Mouse (Mus musculus) adrenal gland, postnatal 36 days (tissue): ENCODE results near the gene Adgrv1. TPM values are rescaled to one million over a fixed set of nuclear protein-coding genes. Genes with fewer than 3 reads are reported as not detected.

Source experiments
- DNase-seq, 2 experiments: peaks; one replicate each; pipeline ENCODE4 v3.0.0; 2021; ENCODE audit warnings: mixed read lengths in 1 of 2
- total RNA-seq, 2 experiments: library from RNA; stranded (reverse); gene quantifications; 2 replicates each; pipeline ENCODE4 v1.2.3; 2021

Adgrv1 gene
- total RNA-seq, 2 experiments from 2014 or later: 1.4 to 3.6 TPM

DNA sequence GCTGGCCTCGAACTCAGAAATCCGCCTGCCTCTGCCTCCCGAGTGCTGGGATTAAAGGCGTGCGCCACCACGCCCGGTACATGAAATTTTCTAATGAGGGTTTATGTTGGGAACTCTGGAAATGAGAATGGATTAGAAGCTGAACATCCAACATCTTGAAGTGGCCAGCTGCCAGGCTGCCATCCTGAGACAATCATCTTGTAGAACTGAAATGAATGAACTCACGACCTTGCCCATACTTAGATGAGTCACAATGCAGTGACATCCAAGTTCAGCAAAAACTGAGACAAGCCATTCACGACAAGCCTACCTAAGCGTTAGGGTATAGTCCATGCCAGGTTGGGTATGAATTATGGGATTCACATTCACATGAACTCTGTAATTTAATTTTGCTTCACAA is 393.1 kb downstream of the Adgrv1 start:
- peak; percentile 44 to 53 for DNase-seq

DNA sequence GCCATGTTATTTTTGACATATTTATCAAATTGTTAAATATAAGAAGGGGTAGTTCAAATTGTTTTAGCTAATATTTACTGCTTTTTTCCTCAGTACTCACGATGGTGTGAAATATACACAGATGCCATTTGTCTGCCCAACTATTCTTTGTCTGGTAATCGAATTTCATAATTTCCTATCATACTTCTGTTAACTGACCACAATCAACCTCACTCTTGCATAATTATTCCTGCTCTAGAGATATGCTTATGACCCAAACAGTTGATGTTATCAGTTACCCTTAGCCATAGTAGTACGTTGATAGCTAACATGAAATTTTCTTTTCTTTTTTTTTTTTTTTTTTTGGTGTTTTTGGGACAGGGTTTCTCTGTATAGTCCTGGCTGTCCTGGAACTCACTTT is 393.5 kb downstream of the Adgrv1 start:
- DNase-seq: no peak

DNA sequence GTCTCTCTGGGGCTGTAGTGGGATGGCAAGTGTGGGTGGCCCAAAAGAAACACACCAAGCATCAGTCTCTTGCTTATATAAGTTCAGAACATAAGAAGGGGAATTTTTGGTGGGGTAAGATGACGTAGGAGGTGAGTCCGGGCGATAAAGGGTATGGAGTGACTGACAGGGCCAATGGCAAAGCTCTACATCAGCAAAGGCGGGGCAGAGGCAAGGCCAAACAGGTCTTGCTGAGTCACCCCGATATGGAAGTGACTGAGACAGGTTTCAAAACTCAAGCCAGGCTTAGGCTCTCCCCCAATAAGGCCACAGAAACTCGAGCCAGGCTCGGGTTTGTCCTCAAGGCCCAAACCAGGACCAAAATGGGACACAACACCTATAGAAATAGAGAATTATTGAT is 394.1 kb downstream of the Adgrv1 start:
- DNase-seq: no peak

DNA sequence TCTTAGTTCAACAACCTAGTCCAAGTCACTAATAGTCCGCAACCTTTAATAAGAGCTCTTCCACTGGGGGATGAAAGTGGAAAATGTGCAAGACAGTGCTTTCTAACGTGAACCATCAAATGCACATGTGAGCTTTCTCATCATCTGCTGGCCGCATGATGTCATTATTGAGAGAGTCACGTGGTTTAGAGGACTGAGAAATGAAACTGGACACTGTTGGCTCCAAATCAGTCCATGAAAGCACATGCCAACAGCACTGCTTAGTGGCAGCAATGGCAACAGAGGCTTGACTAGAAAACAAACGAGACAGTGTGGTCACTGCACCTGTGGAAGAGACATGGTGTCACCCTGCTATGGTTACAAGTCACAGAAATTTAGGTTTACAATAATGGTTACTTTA is 395.0 kb downstream of the Adgrv1 start:
- no peak for DNase-seq

DNA sequence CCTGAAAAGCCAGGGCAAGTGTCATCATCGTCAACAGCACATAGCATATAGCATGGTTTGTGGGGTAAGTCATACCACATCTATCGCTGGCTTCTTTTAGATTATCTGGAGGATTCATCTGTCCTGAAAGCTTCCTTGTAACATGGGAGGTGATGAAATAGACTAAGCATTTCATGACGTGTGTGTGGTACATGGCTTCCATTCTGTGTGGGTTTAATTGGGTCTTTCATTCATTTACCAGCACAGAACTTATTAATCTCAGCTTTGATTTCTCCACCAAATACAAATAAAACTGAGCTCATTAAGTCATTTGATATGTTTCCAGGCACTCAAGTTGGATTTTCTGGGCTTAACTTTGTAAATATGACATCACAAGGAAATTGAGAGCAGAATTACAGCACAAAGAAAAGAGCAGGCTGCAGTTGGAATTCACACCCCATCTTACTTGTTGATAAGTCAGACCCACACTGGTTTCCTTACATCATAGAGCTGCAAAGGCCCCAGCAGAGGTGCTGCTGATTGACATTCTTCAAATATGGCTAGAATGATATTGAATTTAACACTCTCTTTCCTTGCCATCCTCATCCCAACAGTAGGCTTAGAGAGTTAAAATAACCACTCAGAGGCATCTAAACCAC is 396.1 kb downstream of the Adgrv1 start:
- DNase-seq: no peak

DNA sequence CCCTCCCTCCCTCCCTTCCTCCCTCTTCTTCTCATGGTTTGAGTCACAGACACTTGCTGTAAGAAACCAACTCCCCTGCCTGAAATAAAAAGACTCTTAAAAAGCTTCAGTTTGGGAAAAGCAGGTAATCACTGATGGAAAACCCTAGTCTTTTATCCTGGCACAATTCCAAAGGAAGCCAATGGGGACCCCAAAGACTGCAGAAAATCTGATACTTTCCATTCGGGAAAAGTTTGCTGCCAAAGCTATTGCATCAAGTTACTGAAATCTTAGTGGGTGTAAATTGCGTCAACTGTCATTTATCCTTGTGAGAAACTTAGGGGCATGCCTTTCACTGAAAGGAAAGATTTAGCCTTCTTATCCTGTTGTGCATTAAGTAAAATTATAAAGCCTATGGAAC is 398.9 kb downstream of the Adgrv1 start:
- no peak for DNase-seq

DNA sequence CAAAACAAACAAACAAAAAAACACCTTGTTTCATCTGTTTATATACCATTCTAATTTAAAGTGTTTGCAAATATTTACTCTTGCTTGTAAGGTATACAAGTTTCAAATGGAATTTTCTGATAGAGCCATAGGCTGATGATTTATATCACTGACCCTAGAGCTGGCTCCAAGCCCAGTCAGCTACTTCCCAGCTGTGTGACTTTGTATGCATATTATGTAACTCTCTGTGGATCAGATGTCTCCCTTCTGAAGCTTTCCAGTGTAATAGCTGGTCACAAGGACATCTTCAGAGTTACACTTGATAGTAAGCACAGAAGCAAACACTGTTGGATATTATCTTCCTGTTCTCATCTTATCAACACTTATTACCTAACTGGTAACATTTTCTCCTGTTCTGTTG is 400.1 kb downstream of the Adgrv1 start:
- peak; percentile 77 to 80 for DNase-seq

DNA sequence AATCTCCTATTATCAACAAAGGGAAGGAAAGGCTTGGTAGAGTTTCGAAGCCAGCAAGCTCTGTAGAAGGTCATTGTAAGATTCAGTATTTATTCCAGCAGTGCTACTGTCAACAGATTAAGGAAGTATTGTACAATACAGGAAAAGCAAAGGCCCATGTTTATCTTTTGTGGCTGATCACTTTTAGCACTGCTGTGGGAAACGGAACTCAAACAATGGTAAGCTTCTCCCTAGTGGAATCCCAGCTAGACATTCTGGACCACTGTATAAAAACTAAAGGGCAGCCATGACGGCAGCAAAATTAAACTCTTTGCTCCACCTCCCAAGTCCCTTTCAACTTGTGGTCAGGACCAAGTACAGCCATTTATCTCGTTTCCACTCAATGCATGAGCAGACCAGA is 402.8 kb downstream of the Adgrv1 start:
- no peak for DNase-seq

DNA sequence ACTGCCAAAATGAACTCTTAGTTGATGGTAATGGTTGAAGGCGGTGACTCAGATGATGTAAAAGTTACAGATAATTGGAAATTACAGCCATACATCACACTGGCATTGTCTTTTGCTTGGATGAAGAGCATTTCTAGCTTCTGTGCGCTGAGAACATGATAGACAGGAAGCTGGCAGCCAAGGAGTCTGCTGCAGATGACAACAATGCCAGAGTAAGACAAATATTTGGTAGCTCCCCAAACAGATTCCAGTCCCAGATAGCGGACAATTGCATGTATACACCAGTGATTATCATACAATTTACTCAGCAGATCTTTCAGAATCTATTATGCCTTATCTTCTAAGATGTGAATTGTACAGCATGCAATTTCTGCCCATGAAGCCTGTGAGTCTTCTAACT is 409.2 kb downstream of the Adgrv1 start:
- no peak for DNase-seq

DNA sequence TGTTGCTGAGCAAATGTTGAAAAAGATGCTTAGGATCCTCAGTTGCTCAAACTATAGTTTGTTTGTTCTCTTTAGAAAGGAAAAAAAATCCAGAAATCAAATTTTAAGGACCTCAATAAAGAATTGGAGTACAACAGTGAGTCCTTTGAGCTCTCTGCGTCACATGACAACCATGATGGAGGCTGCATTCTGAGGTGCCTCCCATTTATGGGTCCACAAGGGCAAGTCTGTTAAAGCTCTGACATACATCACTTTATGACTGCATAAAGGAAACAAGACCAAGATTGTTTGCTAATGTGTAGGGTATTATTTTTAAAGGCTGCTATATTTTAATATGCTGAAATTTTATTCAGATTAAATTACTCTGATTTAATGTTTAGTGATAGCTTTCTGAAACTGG is 410.6 kb downstream of the Adgrv1 start:
- DNase-seq: no peak

DNA sequence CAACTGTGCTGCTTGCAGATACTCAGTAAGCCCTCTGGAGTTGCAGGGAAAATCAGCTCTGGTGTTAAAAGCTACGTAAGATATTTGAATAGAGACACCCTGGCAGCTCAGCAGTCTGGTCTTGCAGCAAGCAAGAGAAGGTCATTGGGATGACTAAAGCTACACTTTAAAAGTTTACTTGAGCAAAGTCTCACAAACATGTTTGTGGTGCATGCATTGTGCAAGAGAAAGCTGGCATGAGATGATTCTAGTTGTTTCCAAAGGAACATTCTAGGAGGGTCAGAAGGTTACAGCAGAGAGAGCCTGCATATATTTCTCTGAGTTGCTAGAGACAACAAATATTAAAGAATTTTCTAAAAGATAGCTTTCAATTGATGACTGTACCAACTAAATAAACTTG is 421.5 kb downstream of the Adgrv1 start:
- DNase-seq: peak; percentile 26 to 39

DNA sequence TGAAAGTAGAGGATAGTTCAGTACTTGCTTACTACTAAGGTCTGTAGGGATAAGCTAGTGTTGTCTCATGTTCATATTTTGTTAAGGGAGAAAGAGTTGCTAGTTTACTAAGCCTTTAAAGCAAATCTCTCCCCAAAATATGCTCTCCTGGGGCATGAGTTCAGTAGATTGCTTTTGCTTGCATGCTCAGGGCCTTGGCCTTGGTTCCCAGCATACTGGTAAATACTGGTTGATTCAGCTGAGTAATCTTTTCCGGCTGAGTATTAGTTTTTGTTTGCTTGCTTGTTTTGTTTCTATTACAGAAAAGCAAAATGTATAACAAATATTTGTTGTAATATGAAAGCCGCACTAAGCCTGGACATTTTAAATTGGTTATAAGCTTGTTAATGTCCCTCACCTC is 422.4 kb downstream of the Adgrv1 start:
- DNase-seq: peak; percentile 32 to 35

DNA sequence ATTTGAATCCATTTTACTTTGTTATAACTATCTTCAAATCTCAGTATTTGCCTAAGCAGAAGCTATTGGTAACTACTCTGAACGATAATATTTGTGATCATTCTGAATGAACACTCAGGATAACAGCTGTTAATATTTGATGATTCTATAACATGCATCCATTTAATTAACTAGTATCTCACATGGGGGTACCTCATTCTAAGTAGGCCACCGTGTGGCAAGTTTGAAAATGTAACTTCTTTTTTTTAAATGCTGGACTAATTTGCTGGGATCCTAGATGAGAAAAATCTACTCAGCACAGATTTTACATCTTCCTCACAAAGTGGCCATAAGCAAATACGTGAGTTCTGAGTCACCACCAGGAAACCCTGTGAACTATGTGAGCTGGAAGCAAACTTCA is 423.1 kb downstream of the Adgrv1 start:
- no peak for DNase-seq

DNA sequence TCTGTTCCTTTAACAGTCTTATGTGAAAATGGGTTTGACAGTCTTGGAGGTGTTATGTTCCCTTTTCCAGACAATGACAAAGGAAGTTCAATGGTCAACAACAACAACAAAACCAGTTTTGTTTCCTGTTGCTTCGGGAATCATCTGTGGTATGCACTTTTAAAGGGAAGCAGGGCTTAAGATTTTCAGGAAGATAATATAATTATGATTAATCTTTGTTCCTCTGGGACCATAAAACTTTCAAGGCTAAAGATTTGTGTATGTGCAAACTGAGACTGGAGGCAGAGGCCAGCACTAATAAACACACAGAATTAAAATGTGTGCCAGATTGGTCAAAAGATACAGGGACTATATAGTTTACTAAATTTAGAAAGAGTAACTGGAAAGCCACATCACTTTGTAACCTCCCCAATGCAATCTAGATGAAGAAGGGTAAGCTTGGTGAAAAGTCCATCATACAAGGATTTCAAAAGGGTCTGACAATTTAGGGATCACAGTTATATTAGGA is 424.8 kb downstream of the Adgrv1 start:
- DNase-seq: no peak

DNA sequence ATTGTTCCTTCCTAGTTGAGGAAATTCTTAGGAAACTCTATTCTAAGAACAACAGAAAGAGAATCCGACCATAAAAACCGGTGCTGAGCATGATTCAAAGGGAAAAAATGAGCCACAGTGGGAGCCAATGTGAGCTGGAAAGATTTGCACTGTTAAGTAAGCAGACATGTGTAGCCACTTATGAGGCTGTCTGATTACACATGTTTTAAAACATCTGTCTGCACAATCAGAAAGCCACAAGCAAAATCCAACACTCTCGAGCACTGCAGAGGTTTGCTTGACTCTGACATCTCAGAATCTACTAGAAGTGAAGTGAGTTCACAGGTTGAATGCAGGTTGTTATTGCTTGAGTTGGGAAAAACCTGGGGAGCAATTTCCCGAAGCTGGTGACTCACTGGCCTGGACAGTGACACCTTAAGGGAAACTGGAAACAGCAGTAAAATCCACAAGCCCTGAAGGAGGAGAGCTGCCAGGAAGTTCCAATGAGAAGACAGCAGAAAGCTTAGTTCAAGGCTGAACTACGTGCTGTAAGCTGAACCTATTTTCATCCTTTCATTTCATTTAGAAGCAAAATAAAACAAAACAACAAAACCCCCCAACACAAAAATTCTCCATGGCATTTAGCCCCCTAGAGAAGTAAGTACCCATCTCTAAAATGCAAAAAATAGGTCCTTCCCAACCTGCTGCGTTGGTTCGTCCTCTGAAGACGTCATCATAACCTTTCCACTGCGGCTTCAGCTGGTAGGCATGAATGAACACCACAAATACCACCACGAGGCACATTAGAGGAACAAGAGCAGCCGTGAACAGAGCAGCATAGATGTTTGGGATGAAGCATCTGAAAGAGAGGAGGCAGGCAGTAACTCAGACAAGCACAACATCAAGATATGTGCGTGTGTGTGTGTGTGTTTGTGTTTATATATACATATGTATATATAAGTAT is 450.7 kb downstream of the Adgrv1 start:
- no peak for DNase-seq

DNA sequence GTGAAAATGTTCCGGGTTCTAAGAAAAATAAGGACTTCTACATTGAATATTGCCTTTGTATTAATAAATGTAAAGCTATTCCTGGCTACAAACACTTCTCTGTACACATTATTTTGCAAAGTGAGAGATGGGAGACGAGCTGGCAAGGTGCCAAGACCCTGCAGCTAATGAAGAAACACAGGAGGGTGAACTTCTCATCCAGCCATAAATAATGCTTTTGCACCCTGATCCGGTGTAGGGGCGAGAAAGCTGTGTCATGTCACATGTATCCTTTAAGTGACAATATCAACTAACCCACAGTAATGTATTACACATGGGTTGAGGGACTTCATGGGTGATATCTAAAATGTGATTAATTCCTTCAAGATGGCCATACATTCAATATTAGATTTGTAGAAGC is 451.5 kb downstream of the Adgrv1 start:
- peak in 1 of 2 experiments; percentile 6 for DNase-seq

DNA sequence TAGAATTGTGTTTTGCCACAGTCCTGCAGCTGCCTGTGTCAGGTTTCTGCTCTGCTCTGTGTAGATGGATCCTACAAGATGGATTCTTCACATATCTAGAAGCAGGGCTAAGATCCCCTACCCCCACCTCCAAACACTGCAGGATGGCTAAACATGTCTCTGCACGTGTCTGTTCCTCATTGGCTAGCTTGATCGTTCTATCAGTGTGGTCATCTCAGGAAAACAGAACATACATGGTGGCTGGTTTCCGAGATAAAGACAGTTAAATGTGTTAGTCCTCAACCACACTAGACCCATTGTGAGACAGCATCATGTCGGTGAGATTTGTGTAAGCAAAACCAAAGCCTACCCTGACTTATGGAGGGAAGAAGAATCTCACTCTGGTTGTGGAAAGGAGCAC is 456.1 kb downstream of the Adgrv1 start:
- DNase-seq: no peak

DNA sequence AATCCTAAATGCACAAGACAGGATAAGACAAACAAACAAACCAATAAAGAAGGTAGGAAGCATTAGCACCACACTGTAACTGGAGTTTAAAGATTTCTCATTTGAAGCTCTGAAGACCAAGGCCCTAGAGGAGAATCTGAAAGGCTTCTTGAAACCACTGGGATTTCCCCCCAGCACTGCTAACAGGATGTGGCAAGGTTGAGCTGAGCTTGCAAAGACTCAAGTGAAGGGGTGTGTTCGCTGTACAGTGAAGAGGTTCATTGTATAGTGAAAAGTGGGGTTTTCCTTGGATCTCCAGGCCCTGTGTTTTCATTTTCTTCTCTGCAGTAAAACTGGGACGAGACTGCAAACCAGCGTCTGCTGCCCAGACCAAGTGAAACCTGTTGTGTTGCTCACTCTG is 456.9 kb downstream of the Adgrv1 start:
- DNase-seq: no peak

DNA sequence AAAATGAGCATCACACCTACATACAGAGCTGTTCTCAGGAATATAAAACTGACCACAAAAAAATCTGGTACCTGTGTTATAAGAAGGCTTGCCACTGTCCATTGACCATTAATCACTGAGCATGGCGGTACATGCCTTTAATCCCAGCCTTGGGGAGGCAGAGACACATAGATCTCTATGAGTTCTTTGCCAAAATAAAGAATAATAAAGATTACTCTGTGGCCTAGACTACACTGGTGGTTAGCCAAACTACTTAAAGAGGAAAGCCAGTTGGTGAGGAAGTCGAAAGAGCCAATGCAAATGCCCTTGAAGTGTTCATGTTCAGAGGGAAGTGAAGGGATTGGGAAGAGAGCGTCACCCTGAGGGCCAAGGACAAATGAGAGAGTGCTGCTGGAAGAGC is 461.8 kb downstream of the Adgrv1 start:
- DNase-seq: peak; percentile 9 to 46

DNA sequence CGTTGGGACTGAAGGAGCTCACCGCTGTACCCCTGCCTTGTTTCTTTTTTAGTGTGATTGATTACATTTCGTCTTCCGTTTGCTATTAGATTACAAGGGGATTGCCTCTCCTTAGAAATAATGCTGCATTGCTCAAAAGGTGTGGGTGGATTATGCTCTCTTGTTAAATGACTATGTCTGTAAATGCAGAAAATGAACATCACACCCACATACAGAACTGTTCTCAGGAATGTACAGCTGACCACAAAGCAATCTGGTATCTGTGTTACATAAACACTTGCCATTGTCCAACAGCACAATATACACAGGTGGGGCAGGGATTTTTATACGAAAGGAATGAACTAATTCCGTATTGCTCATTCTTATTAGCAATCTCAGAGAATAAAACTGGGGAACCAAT is 465.5 kb downstream of the Adgrv1 start:
- no peak for DNase-seq

DNA sequence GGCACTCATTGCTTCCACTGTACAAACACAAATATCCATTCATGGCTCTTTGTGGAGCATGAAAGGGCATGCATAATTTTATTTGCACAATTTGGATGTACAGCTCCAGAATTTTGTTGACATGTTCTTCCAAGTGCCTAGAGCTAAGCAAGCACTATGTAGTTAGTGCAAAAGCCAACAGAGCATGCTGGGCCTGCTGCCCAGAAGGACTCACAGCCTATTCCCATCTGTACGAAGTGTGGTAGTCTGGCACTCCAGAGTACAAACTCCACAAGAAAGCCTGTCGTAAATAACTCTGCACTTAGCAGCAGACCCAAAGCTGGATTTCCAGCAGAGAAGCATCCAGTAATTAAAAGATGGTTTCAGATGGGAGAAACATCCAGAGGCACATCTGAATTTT is 473.1 kb downstream of the Adgrv1 start:
- no peak for DNase-seq

DNA sequence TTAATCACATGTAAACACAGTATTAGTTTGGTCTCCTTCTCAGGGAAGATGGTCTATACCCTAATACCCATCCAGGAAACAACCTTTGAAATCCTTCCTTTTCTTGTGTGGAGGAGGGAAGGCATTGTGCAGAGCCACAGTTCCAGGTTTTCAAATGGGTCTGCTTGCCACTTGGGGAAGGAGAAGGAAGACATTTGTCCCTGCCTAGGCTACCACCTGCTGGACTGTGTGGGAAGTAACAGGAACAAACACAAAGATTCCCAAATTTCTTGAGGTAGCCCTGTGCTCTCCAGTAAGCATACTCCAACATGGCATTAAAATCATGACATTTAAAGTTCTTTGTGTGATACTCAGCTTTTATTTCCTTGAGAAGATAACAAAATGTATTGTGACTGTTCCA is 477.6 kb downstream of the Adgrv1 start:
- DNase-seq: peak; percentile 67 to 68

DNA sequence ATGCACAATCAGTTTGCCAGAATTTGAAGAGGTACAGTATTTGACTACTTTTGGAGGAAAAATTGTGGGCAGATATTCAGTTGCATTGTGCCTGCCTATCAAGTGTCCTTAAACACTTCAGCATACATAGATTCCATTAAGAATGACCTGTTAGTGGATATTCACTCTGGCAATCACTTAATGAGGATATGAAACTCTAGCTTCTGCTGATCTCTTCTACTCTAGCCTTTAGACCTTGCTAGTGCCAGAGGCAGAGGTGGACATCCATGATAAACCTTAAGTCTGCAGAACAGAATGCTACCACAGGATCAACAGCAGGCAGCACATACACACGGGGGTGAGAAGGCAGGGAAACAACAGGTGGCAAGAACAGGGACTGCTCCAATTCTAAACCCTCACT is 488.5 kb downstream of the Adgrv1 start:
- DNase-seq: no peak
